Mouse (Mus musculus) CD8-positive naive resting alpha-beta T cell, adult 2 months (primary cell): ENCODE data around the gene Tnip2.

ENCODE experiments used
- DNase-seq, 2 experiments: peaks; one replicate each; pipeline ENCODE4 v3.0.0; 2022; ENCODE audit warnings: low read depth in 2 of 2, low spot score in 2 of 2

Tnip2 gene

GRCm38 (mm10) chr5:34466079-34466478 lies 47.7 kb downstream of the Tnip2 start:
- DNase-seq: peak in 1 of 2 experiments; percentile 9

DNA sequence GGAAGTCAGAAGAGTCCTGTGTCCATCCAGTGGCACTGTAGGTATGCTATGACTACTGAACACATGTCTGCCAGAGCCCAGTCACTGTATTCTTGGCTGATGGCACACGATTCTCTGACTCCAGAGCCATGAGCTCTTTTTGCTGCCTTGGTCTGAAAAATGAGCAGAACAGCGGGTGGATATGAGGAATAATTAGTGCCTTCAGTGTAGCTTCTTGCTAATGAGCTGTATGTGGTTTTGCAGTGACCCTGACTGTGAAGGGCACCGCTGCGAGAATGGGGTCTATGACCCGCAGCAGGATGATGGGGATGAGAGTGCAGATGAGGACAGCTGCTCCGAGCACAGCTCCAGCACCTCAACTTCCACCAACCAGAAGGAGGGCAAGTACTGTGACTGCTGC lies 52.0 kb downstream of the Tnip2 start:
- DNase-seq: no peak

- DNase-seq: no peak
Observed at GRCm38 (mm10) chr5:34461294-34461693, 52.5 kb downstream of the Tnip2 start.

- no peak for DNase-seq
Observed at GRCm38 (mm10) chr5:34458994-34459393, 54.8 kb downstream of the Tnip2 start.

- no peak for DNase-seq
Observed at GRCm38 (mm10) chr5:34446207-34446606, 67.6 kb downstream of the Tnip2 start.
